Mouse (Mus musculus): Measurements from ENCODE around the gene Fscn3. TPM values are rescaled to one million over a fixed set of nuclear protein-coding genes. Genes with fewer than 3 reads are reported as not detected.
A peak's percentile ranks its signal among the peaks of the same experiment; 100 is the strongest.

Gene Fscn3
- polyA plus RNA-seq, 1 experiment from 2014 or later, result not detected

- no peak for ATAC-seq
- H3K4me1 ChIP-seq (ENCODE audit: control insufficient read depth, insufficient read depth, low read depth, low read length), result peaks cover 4% of the 10 kb centered on the region
- H3K9me3 ChIP-seq (ENCODE audit: control insufficient read depth, low read length), result peaks cover 3% of the 10 kb centered on the region; the same call in 1 of the 2 replicates
- H3K4me2 ChIP-seq (ENCODE audit: low read length), result no peak overlapping the region
- no peaks in the 10 kb centered on the region for H3K36me3 ChIP-seq (ENCODE audit: control insufficient read depth, insufficient read depth, low read length)
- no peaks in the 10 kb centered on the region for H3K27me3 ChIP-seq (replicated peaks; ENCODE audit: control insufficient read depth, insufficient read depth, low read length)
- WGBS, result 94% methylated on average over 4 of the region's 4 CpGs
- no peak overlapping the region for H3K9ac ChIP-seq (ENCODE audit: low read depth, low read length)
- H3K4me3 ChIP-seq (ENCODE audit: low read length), result no peak overlapping the region
- H3K27ac ChIP-seq (ENCODE audit: low read depth, low read length), result no peak overlapping the region
Measured at GRCm38 (mm10) chr6:28399791-28400190, 27.8 kb upstream of the Fscn3 start.

DNA sequence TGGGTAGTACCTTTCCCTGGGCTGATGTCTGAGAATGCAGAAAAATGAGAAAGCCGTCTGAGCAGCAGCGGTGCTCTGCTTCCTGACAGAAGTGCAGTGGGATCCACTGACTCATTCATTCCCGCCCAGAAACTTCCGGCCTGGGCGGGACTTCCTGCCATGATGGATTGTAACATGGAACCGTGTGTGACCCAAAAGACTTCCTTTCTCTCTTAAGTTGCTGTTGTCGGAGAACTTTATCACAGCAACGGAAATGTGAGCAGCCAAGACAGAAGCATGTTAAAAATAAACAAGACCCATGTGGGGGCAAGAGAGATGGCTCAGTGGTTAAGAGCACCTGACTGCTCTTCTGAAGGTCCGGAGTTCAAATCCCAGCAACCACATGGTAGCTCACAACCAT lies 17.5 kb upstream of the Fscn3 start:
- H3K4me3 ChIP-seq (ENCODE audit: low read length), result no peak overlapping the region
- H3K9ac ChIP-seq (ENCODE audit: low read depth, low read length), result no peak overlapping the region
- no peak overlapping the region for H3K4me2 ChIP-seq (ENCODE audit: low read length)
- H3K27me3 ChIP-seq (replicated peaks; ENCODE audit: control insufficient read depth, insufficient read depth, low read length), result no peaks in the 10 kb centered on the region
- ATAC-seq, result no peak
- no peak overlapping the region for H3K27ac ChIP-seq (ENCODE audit: low read depth, low read length)
- no peaks in the 10 kb centered on the region for H3K9me3 ChIP-seq (ENCODE audit: control insufficient read depth, low read length)
- no peaks in the 10 kb centered on the region for H3K4me1 ChIP-seq (ENCODE audit: control insufficient read depth, insufficient read depth, low read depth, low read length)
- WGBS, result 87% methylated on average over 9 of the region's 9 CpGs
- H3K36me3 ChIP-seq (ENCODE audit: control insufficient read depth, insufficient read depth, low read length), result peaks cover 3% of the 10 kb centered on the region; the same call in 1 of the 2 replicates

- Histone ChIP-seq H3K4me3 (ENCODE audit: low read length) (no peak overlapping the region), H3K9ac (ENCODE audit: low read depth, low read length) (no peak overlapping the region), H3K27ac (ENCODE audit: low read depth, low read length) (no peak overlapping the region)
Measured at GRCm38 (mm10) chr6:28411236-28411635, 16.4 kb upstream of the Fscn3 start.

GRCm38 (mm10) chr6:28416981-28417380 lies 10.6 kb upstream of the Fscn3 start:
- no peak for ATAC-seq
- no peak overlapping the region for H3K4me2 ChIP-seq (ENCODE audit: low read length)
- no peaks in the 10 kb centered on the region for H3K27me3 ChIP-seq (replicated peaks; ENCODE audit: control insufficient read depth, insufficient read depth, low read length)
- H3K9ac ChIP-seq (ENCODE audit: low read depth, low read length), result no peak overlapping the region
- WGBS, result 64% methylated on average over 4 of the region's 4 CpGs
- H3K9me3 ChIP-seq (ENCODE audit: control insufficient read depth, low read length), result no peaks in the 10 kb centered on the region
- H3K4me1 ChIP-seq (ENCODE audit: control insufficient read depth, insufficient read depth, low read depth, low read length), result peaks cover 20% of the 10 kb centered on the region
- H3K4me3 ChIP-seq (ENCODE audit: low read length), result no peak overlapping the region
- no peak overlapping the region for H3K27ac ChIP-seq (ENCODE audit: low read depth, low read length)
- peaks cover 37% of the 10 kb centered on the region for H3K36me3 ChIP-seq (ENCODE audit: control insufficient read depth, insufficient read depth, low read length)

More at GRCm38 (mm10) chr6:28411236-28411635, 16.4 kb upstream of the Fscn3 start:
- WGBS, result 84% methylated on average over 2 of the region's 2 CpGs
- no peak for ATAC-seq
- no peaks in the 10 kb centered on the region for H3K4me1 ChIP-seq (ENCODE audit: control insufficient read depth, insufficient read depth, low read depth, low read length)
- no peaks in the 10 kb centered on the region for H3K9me3 ChIP-seq (ENCODE audit: control insufficient read depth, low read length)
- H3K4me2 ChIP-seq (ENCODE audit: low read length), result no peak overlapping the region
- no peaks in the 10 kb centered on the region for H3K27me3 ChIP-seq (replicated peaks; ENCODE audit: control insufficient read depth, insufficient read depth, low read length)
- H3K36me3 ChIP-seq (ENCODE audit: control insufficient read depth, insufficient read depth, low read length), result peaks cover 13% of the 10 kb centered on the region

DNA sequence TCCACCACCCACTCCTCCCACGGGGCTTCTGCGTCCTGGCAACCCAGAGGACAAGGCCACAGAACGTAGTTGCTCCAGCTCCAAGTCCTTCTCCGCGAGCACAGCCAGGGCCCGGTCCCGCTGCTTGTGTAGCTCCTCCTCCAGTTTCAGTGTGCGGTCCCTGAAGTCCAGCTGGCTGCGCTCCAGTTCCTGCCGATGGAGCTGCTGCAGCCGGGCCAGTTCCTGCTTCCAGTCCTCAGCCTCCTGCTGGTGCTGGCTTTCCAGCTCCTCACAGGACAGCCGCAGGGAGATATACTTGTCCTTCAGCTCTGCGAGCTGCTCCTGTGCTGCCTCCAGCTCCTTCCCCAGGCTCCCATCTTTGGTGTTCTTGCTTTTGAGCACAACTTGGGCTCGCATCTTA lies 9.1 kb upstream of the Fscn3 start:
- 75% methylated on average over 14 of the region's 14 CpGs for whole genome bisulfite sequencing

GRCm38 (mm10) chr6:28419673-28420072 lies 7.9 kb upstream of the Fscn3 start:
- 82% methylated on average over 2 of the region's 2 CpGs for WGBS
- Histone ChIP-seq H3K4me2 (ENCODE audit: low read length) (peak overlapping the region; percentile 84), H3K36me3 (ENCODE audit: control insufficient read depth, insufficient read depth, low read length) (peaks cover 36% of the 10 kb centered on the region), H3K4me3 (ENCODE audit: low read length) (no peak overlapping the region), H3K27ac (ENCODE audit: low read depth, low read length) (no peak overlapping the region), H3K9me3 (ENCODE audit: control insufficient read depth, low read length) (no peaks in the 10 kb centered on the region), H3K27me3 (replicated peaks; ENCODE audit: control insufficient read depth, insufficient read depth, low read length) (no peaks in the 10 kb centered on the region), H3K4me1 (ENCODE audit: control insufficient read depth, insufficient read depth, low read depth, low read length) (peaks cover 29% of the 10 kb centered on the region), H3K9ac (ENCODE audit: low read depth, low read length) (no peak overlapping the region; the same call in 1 of the 2 replicates)
- no peak for ATAC-seq

More for the DNA sequence above, 9.1 kb upstream of the Fscn3 start:
- H3K9ac ChIP-seq (ENCODE audit: low read depth, low read length), result no peak overlapping the region
- peaks cover 37% of the 10 kb centered on the region for H3K36me3 ChIP-seq (ENCODE audit: control insufficient read depth, insufficient read depth, low read length)
- H3K9me3 ChIP-seq (ENCODE audit: control insufficient read depth, low read length), result no peaks in the 10 kb centered on the region
- H3K4me1 ChIP-seq (ENCODE audit: control insufficient read depth, insufficient read depth, low read depth, low read length), result peaks cover 22% of the 10 kb centered on the region
- H3K4me2 ChIP-seq (ENCODE audit: low read length), result peak overlapping the region; percentile 8; the same call in 1 of the 2 replicates
- H3K27me3 ChIP-seq (replicated peaks; ENCODE audit: control insufficient read depth, insufficient read depth, low read length), result no peaks in the 10 kb centered on the region
- H3K4me3 ChIP-seq (ENCODE audit: low read length), result no peak overlapping the region
- no peak for ATAC-seq
- peak overlapping the region; percentile 50; the same call in 1 of the 2 replicates for H3K27ac ChIP-seq (ENCODE audit: low read depth, low read length)

DNA sequence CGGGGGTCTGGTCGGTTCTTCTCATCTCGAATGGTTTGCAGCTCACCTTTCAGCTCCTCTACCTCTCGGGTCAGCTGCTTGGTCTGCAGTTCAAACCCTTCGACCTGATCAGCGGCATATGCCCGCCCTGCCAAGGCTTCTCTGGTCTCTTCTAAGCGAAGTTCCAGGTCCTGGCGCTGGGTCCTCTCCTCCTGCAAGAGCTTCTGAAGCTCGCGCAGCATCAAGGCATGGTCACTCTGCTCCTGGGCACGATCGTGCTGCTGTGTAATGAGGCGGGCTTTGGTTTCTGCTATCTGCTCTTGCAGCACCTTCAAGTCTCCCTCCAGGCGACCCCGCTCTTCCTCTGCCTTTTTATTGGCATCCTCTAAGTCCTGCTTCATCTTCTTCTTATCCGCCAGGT lies 7.2 kb upstream of the Fscn3 start:
- Histone ChIP-seq H3K4me1 (ENCODE audit: control insufficient read depth, insufficient read depth, low read depth, low read length) (peaks cover 34% of the 10 kb centered on the region), H3K9ac (ENCODE audit: low read depth, low read length) (no peak overlapping the region), H3K4me3 (ENCODE audit: low read length) (peak overlapping the region; percentile 56), H3K36me3 (ENCODE audit: control insufficient read depth, insufficient read depth, low read length) (peaks cover 31% of the 10 kb centered on the region), H3K9me3 (ENCODE audit: control insufficient read depth, low read length) (no peaks in the 10 kb centered on the region), H3K4me2 (ENCODE audit: low read length) (peak overlapping the region; percentile 84), H3K27me3 (replicated peaks; ENCODE audit: control insufficient read depth, insufficient read depth, low read length) (no peaks in the 10 kb centered on the region), H3K27ac (ENCODE audit: low read depth, low read length) (no peak overlapping the region)
- 80% methylated on average over 17 of the region's 17 CpGs for WGBS
- no peak for ATAC-seq

GRCm38 (mm10) chr6:28420865-28421264 lies 6.7 kb upstream of the Fscn3 start:
- no peak for ATAC-seq
- WGBS, result 24% methylated on average over 13 of the region's 13 CpGs

GRCm38 (mm10) chr6:28421469-28422000 lies 6.1 kb upstream of the Fscn3 start:
- Histone ChIP-seq H3K4me1 (ENCODE audit: control insufficient read depth, insufficient read depth, low read depth, low read length) (peaks cover 34% of the 10 kb centered on the region), H3K4me3 (ENCODE audit: low read length) (peak overlapping the region; percentile 56), H3K9ac (ENCODE audit: low read depth, low read length) (peak overlapping the region; percentile 68), H3K9me3 (ENCODE audit: control insufficient read depth, low read length) (no peaks in the 10 kb centered on the region), H3K4me2 (ENCODE audit: low read length) (peak overlapping the region; percentile 84), H3K27me3 (replicated peaks; ENCODE audit: control insufficient read depth, insufficient read depth, low read length) (no peaks in the 10 kb centered on the region), H3K36me3 (ENCODE audit: control insufficient read depth, insufficient read depth, low read length) (peaks cover 26% of the 10 kb centered on the region), H3K27ac (ENCODE audit: low read depth, low read length) (peak overlapping the region; percentile 5; the same call in 1 of the 2 replicates)
- WGBS, result 0% methylated on average over 24 of the region's 27 CpGs
- peak; percentile 89 for ATAC-seq

More at GRCm38 (mm10) chr6:28420865-28421264, 6.7 kb upstream of the Fscn3 start:
- H3K36me3 ChIP-seq (ENCODE audit: control insufficient read depth, insufficient read depth, low read length), result peaks cover 26% of the 10 kb centered on the region
- peak overlapping the region; percentile 56 for H3K4me3 ChIP-seq (ENCODE audit: low read length)
- H3K4me1 ChIP-seq (ENCODE audit: control insufficient read depth, insufficient read depth, low read depth, low read length), result peaks cover 34% of the 10 kb centered on the region
- no peaks in the 10 kb centered on the region for H3K27me3 ChIP-seq (replicated peaks; ENCODE audit: control insufficient read depth, insufficient read depth, low read length)
- H3K9me3 ChIP-seq (ENCODE audit: control insufficient read depth, low read length), result no peaks in the 10 kb centered on the region
- peak overlapping the region; percentile 68 for H3K9ac ChIP-seq (ENCODE audit: low read depth, low read length)
- peak overlapping the region; percentile 84 for H3K4me2 ChIP-seq (ENCODE audit: low read length)
- no peak overlapping the region for H3K27ac ChIP-seq (ENCODE audit: low read depth, low read length)
